Mouse (Mus musculus): ENCODE results near the gene Ppp1r3e.
A peak's percentile ranks its signal among the peaks of the same experiment; 100 is the strongest.

DNA sequence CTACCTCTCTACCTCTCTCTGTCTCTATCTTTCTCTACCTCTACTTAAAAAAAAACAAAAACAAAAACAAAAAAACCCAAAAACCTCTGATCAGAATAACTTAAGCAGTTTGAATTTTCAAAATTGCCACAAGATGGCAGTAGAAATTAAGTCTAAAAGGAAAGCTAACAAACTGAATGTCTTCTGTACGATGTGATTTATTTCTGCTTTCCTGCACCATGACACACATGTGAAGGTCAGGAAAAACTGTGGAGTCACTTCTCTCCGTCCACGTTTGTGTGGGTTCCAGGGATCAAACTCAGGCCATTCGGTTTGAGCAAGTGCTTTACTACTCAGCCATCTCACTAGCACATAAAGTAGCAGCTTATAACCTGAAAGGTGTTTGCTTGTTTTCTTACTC, 33.9 kb downstream of the Ppp1r3e start:
- TF ChIP-seq POLR2A (IDR thresholded peaks at IDR 0.05; ENCODE audit: low read depth, low read length) (no peak), CTCF (conservative IDR thresholded peaks at IDR 0.05; ENCODE audit: insufficient read depth, insufficient read length, low read depth, low read length) (0 out of 2 replicates have a peak, but pooled peaks have one; percentile 19)
